Mouse (Mus musculus): ENCODE measurements around the gene Gm8281. TPM values are rescaled to one million over a fixed set of nuclear protein-coding genes. Genes with fewer than 3 reads are reported as not detected.
"Not testable (repeated sequence)": the region's sequence is repeated elsewhere in the genome, so short reads cannot be mapped to it uniquely, and the experiment has no call there.

The Gm8281 gene
- total RNA-seq (2017): 1.0 TPM in 1 of 2 replicates, not detected in the other

DNA sequence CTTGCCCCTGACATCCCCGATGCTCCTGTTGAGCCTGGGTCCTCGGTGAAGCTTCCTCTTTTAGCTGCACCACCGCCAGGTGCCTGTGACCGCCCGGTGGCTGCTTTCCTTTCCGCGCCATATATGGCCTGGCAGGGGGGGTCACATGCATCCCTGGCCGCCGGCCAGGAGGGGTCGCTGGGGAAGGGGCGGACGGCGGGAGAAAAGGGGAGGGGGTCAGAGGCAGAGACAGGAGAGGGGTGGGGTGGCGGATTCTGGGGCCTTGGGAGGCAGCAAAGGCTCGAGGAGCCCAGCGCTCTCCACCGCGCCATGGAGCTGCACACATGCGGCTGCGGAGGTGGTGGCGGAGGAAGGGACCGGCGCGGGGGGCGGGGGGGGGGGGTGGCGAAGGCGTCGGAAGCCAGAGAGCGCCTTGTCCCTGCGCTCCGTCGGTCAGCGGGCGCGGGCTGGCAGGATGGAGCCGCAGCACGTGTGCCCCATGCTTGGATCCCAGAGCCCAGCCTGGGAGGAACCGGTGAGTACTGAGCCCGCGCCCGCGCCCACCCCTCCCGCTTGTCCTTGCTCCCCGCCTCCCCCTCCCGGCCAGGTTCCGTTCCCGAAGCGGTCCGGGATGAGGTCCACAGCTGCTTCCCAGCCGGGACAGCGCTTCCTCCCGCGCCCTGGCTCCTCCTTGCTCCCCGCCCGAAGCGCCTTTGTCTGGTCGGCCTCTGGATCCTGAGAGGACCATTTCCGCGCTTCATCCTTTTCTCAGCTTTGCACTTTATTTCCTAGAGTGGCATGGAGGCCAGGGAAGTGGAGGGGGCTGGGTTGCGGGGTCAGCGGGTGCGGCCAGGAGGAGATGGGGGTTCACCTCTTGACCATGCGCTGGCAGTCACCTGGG is at the start of gene Gm8281:
Gm8281 (plus strand) TSS at position 430 of the 880 bp plus-strand sequence.
- ATAC-seq (ENCODE audit: extremely low read depth, insufficient number of reproducible peaks, low FRiP score, poor library complexity, severe bottlenecking): not testable (repeated sequence)

GRCm38 (mm10) chr14:5050329-5050728 is 20.5 kb upstream of the Gm8281 start, which contains the start of gene 4930555G01Rik:
Gene 4930555G01Rik (plus strand): TSS chr14:5050629.
- ATAC-seq (ENCODE audit: extremely low read depth, insufficient number of reproducible peaks, low FRiP score, poor library complexity, severe bottlenecking): not testable (repeated sequence)

GRCm38 (mm10) chr14:5131219-5131618 is 60.4 kb downstream of the Gm8281 start, which contains the start of gene Gm8279:
Gene Gm8279 (plus strand): TSS chr14:5131519.
- not testable (repeated sequence) for ATAC-seq (ENCODE audit: extremely low read depth, insufficient number of reproducible peaks, low FRiP score, poor library complexity, severe bottlenecking)

Other genes with a start within 250 kb of the Gm8281 start
- gene Gm3269, start 232.9 kb upstream of the Gm8281 start, total RNA-seq (2017): not detected in 2 replicates
- gene Gm3264, start 215.5 kb upstream of the Gm8281 start, total RNA-seq (2017): not detected in 2 replicates
- not detected in 2 replicates for gene Gm3278, start 178.6 kb upstream of the Gm8281 start, total RNA-seq (2017)
- not detected in 2 replicates for gene Gm8297, start 87.1 kb upstream of the Gm8281 start, total RNA-seq (2017)
- gene Gm3298, start 55.1 kb upstream of the Gm8281 start, total RNA-seq (2017): not detected in 2 replicates
- gene 4930555G01Rik, start 20.4 kb upstream of the Gm8281 start, total RNA-seq (2017): not detected in 2 replicates
- gene Gm8279, start 60.5 kb downstream of the Gm8281 start, total RNA-seq (2017): 0.58 TPM in 1 of 2 replicates, not detected in the other
- not detected in 2 replicates for gene Gm3317, start 93.5 kb downstream of the Gm8281 start, total RNA-seq (2017)
- not detected in 2 replicates for gene Gm8271, start 114.8 kb downstream of the Gm8281 start, total RNA-seq (2017)
- gene Gm3526, start 189.5 kb downstream of the Gm8281 start, total RNA-seq (2017): not detected in 2 replicates

Measured in neutrophil, adult 5-6 weeks (primary cell).